Mouse (Mus musculus): ENCODE data around the gene Zbtb7a.
"Not testable (repeated sequence)": the region's sequence is repeated elsewhere in the genome, so short reads cannot be mapped to it uniquely, and the experiment has no call there.

Gene Zbtb7a

DNA sequence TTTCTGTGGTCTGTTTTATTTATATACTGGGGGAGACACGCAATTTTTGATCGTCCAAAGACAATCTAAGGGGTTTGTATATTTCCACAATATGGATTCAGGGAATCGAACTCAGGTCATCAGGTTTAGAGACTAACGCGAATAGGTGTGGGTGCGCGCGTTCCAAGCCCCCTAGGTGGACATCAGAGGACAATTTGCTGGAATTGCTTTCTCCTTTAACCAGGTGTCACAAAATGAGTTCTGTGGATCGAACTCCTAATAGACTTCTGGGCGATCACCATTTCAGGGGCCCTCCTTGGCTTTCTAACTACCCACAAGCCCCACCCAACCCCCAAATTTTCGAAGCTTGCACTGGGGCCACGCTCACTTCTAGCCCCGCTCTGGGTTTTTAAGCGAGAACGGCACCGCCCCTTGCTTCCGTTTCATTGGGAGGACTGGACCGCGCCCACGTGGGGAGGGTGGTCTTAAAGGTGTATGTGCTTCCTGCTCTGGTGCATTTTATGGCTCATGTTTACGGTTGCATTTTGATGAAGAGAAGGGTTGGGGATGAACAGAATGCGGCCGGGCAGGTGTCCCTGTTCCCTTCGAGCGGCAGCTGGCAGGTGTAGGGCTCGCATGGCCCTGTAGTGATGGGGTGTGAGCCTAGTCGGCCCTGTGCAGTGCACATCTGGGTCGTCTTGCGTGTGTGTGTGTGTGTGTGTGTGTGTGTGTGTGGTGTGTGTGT lies 33.7 kb downstream of the Zbtb7a start:
- in situ Hi-C loops (cut with MboI, MseI), result no loop called here

DNA sequence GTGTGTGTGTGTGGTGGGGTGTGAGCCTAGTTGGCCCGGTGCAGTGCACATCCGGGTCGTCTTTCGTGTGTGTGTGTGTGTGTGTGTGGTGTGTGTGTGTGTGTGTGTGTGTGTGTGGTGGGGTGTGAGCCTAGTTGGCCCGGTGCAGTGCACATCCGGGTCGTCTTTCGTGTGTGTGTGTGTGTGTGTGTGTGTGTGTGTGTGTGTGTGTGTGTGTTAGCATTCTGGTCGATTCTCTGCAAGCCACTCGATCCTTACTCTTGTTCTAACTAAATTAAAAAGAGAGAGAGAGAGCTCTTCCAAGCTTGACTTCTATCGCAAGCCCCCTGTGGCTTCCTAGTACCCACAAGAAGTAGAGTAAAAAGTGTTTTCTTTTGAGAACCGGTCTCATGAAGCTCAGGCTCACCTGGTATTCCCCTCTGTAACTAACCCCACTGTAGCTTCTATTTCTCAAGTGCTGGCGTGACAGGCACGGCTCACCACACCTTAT lies 34.4 kb downstream of the Zbtb7a start:
- in situ Hi-C loops (cut with MboI, MseI), result not testable (repeated sequence)

DNA sequence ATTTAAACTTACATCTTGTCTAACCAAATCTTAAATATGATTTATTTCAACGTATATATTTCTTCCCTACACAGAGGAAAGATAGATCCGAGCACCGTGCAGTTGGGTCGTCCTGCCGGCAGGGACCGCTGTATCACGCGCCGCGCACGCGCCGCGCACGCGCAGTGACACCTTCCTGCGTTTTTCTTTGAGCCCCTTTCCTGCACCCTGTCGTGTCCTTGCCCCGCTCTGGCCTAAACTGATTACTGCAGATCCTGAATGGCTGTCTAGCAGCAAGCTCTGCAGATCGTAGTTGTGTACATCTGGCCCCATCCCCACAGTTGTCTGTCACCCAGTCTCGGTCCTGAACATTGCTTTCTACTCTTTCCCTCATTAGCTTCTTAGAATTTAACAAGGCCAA lies 38.1 kb downstream of the Zbtb7a start:
- in situ Hi-C loops (cut with MboI, MseI), result loop anchor here (10.0 kb wide), 1 partner anchor 1318 kb away; the partner anchor contains the start of gene Ptbp1

DNA sequence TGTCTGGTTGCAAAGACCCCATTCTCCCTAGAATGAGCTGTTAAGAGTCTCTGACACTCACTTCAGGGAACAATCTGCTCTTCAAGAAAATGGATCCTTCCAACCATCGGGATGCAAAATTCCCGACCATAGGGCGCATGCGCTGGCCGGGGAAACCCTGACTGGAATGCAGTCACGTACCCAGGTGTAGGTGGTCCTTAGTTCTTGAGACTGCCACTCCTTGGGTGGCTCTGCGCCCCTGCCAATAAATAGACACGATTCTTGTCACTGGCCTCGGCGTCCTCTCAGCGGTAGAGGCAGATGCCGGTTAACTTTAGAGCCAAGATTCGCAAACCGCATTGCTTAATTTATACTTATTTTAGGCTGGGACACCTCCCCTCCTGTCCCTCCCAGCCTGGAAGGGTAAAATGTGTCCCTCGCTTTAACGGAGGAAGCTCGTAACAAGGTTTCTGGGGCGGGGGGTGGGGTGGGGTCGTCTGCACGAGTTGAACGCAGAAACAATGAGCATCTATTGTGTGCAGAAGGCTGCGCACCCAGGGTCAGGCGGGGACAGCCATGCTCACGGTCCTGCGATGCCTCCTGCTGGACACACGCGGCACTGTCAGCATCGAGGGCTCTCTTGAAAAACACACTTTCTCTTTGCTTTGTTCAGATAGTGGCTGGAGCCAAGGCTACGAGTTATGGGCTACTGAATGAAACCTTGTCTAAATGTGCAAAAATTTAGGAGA lies 39.8 kb downstream of the Zbtb7a start:
- in situ Hi-C loops (cut with MboI, MseI), result loop anchor here (5.0 to 10.0 kb wide), 2 partner anchors 37 to 1320 kb away; partner anchors contain the start of genes Ptbp1 and Zbtb7a

DNA sequence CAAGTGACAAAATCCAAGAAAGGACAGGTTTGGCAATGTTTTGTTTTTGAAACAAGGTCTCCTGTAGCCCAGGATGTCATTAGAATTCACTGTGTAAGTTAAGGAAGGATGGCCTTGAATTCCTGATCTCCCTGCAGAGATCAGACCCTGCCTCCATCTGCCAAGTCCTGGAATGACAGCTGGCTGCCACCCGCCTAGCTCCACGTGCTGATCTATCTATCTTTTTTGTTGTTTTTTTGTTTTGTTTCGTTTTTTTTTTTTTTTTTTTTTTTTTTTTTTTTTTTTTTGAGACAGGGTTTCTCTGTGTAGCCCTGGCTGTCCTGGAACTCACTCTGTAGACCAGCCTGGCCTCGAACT lies 40.3 kb downstream of the Zbtb7a start:
- in situ Hi-C loops (cut with MboI, MseI), result loop anchor here (5.0 to 10.0 kb wide), 2 partner anchors 38 to 1321 kb away; partner anchors contain the start of genes Ptbp1 and Zbtb7a

DNA sequence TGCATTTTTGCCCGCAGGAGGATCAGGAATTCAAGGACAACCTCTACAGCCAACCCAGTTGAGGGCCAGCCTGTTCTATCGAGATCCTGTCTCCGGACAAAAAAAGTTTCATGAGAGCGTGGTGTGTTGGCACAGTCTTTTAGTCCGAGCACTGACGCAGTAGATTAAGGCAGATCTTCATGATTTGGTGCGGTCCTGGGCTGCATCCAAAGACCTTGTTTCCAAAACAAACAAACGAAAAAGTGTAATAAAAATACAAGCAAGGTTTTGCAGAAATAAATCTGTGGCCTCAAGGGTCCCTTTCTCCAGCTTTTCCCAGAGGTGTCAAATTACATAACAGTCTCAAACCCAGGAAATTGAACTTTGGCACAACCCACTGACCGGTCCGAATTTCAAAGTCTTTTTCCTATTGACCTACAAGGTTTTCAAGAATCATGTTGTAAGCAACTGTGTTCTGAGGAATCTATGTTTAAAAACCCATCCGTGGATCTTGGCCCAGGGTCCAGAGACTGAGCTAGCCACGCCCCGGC lies 41.0 kb downstream of the Zbtb7a start:
- in situ Hi-C loops (cut with MboI, MseI), result loop anchor here (5.0 to 10.0 kb wide), 2 partner anchors 39 to 1321 kb away; partner anchors contain the start of genes Ptbp1 and Zbtb7a

DNA sequence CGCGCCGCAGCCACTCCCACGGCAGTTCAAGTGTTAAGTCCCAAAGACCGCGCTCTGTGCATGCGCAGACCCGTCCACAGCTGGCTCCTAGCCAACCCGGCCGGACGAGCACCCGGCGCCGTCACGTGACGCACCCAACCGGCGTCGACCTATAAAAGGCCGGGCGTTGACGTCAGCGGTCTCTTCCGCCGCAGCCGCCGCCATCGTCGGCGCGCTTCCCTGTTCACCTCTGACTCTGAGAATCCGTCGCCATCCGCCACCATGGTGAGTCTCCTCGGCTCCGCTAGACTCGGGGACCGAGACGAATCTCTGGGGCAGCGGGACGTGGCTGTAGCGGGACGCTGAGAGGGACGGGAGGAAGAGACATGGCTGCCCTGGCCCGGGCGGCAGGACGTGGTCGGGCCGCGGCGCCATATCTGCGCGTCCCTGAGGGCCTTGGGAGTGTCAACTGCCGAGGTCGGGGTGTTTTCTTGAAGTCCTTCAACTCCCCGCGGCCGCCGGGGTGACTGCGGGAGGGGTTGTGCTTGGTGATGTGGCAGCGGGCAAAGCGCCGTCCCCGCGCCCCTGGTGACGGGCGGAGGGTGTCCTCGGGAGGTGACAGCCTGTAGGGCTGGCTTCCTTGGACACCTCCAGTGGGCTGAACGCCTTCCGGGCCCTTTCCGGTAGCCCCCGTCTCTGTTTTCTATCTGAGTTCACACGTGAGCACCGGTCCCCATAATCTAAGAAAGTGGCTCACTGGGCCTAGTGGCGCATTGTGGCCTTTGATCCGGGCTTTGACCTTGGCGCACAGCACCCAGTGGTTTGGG lies 41.6 kb downstream of the Zbtb7a start, which contains the start of gene Eef2:
Eef2 (plus strand) TSS at position 166 of the 806 bp plus-strand sequence.
- in situ Hi-C loops (cut with MboI, MseI), result loop anchor here (5.0 to 10.0 kb wide), 2 partner anchors 39 to 1322 kb away; partner anchors contain the start of genes Ptbp1 and Zbtb7a

DNA sequence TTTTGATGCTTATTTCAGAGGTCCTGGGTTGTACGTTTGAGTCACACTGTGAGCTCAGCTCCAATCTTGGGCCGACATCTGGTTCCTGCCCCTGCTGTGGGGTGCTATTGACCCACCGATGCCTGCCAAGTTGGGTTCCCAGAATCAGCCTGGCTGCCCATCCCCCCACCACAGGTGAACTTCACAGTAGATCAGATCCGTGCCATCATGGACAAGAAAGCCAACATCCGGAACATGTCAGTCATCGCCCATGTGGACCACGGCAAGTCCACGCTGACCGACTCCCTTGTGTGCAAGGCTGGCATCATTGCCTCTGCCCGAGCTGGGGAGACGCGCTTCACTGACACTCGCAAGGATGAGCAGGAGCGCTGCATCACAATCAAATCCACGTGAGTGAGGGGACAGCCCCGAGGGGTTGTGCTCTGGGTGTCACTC lies 42.5 kb downstream of the Zbtb7a start:
- in situ Hi-C loops (cut with MboI, MseI), result loop anchor here (5.0 to 10.0 kb wide), 2 partner anchors 40 to 1323 kb away; partner anchors contain the start of genes Ptbp1 and Zbtb7a

DNA sequence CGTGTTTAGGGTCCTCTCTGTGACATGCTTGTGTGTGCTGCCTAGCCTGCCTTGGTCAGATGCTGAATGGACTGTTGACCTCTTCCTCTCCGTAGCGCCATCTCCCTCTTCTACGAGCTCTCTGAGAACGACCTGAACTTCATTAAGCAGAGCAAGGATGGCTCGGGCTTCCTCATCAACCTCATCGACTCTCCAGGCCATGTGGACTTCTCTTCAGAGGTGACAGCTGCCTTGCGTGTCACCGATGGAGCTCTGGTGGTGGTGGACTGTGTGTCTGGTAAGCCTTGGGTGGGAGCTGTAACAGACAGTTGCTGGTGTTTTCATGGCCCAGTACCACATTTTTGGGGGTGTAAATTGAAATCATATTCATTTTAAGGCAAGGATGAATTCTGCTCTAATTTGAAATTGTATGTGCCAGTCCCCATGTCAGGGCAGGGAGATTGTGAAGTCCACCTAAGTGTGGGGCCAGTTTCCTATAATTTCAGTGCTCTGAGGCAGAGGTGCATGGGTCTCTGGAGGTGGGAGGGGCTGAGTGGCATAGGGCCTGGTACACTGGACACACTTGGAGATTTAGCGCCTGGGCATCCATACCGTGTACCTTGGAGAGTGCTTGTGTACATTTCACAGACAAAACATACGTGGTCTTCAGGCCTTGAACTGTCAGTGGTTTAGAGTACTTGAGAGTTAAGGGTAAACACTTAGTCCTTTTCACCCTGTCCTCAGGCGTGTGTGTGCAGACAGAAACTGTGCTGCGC lies 43.1 kb downstream of the Zbtb7a start:
- in situ Hi-C loops (cut with MboI, MseI), result loop anchor here (5.0 to 10.0 kb wide), 2 partner anchors 41 to 1323 kb away; partner anchors contain the start of genes Ptbp1 and Zbtb7a

DNA sequence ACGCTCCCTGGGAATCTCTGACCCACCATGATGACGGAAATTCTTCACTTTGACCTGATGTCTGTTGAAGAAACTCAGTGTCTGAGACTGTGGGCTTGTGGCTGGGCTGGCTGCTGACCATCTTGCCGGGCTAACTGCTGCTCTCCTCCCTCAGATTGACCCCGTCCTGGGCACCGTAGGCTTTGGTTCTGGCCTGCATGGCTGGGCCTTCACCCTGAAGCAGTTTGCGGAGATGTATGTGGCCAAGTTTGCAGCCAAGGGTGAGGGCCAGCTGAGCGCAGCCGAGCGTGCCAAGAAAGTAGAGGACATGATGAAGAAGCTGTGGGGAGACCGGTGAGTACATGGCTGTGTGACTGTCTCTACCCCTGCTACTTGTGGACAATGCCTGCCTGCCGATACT lies 43.9 kb downstream of the Zbtb7a start:
- in situ Hi-C loops (cut with MboI, MseI), result loop anchor here (5.0 to 10.0 kb wide), 2 partner anchors 42 to 1324 kb away; partner anchors contain the start of genes Ptbp1 and Zbtb7a

DNA sequence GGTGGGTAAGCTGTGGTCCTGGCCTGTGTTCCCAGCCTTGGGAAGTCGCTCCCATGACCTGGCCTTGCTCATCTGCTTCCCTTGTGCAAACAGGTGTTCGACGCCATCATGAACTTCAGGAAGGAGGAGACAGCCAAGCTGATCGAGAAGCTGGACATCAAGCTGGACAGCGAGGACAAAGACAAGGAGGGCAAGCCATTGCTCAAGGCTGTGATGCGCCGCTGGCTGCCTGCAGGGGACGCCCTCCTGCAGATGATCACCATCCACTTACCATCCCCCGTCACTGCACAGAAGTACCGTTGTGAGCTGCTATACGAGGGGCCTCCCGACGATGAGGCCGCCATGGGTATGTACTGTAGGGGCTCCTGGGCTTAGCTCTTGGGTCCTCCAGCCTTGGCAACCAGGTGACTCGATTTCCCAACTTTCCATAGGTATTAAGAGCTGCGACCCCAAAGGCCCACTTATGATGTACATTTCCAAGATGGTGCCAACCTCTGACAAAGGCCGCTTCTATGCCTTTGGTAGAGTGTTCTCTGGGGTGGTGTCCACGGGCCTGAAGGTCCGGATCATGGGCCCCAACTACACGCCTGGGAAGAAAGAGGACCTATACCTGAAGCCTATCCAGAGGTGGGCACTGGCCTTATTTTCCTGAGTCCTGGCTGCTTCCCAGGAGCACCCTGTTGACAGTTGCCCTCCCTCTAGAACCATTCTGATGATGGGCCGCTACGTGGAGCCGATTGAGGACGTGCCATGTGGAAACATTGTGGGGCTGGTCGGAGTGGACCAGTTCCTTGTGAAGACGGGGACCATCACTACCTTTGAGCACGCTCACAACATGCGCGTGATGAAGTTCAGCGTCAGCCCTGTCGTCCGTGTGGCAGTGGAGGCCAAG lies 44.7 kb downstream of the Zbtb7a start:
- in situ Hi-C loops (cut with MboI, MseI), result loop anchor here (5.0 to 10.0 kb wide), 2 partner anchors 42 to 1325 kb away; partner anchors contain the start of genes Ptbp1 and Zbtb7a

DNA sequence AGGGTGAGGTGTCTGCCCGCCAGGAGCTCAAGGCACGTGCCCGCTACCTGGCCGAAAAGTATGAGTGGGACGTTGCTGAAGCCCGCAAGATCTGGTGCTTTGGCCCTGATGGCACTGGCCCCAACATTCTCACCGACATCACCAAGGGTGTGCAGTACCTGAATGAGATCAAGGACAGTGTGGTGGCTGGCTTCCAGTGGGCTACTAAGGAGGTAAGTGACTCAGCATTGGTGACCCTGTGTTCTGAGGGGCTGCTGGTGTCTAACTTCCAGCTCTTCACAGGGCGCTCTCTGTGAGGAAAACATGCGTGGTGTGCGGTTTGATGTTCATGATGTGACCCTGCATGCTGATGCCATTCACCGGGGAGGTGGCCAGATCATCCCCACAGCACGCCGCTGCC lies 45.9 kb downstream of the Zbtb7a start:
- in situ Hi-C loops (cut with MboI, MseI), result no loop called here

DNA sequence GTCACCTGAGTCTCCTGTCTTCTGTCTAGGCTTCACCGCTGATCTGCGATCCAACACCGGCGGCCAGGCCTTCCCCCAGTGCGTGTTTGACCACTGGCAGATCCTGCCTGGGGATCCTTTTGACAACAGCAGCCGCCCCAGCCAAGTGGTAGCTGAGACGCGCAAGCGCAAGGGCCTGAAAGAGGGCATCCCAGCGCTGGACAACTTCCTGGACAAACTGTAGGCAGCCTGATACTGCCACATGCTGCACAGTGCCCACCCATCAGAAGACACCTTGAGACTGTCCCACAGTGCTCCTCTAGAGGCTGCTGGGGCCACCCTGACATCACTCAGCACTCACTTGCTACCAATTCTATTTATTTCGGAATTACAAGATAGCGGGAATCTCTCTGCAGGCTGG lies 46.8 kb downstream of the Zbtb7a start:
- in situ Hi-C loops (cut with MboI, MseI), result not testable (repeated sequence)

DNA sequence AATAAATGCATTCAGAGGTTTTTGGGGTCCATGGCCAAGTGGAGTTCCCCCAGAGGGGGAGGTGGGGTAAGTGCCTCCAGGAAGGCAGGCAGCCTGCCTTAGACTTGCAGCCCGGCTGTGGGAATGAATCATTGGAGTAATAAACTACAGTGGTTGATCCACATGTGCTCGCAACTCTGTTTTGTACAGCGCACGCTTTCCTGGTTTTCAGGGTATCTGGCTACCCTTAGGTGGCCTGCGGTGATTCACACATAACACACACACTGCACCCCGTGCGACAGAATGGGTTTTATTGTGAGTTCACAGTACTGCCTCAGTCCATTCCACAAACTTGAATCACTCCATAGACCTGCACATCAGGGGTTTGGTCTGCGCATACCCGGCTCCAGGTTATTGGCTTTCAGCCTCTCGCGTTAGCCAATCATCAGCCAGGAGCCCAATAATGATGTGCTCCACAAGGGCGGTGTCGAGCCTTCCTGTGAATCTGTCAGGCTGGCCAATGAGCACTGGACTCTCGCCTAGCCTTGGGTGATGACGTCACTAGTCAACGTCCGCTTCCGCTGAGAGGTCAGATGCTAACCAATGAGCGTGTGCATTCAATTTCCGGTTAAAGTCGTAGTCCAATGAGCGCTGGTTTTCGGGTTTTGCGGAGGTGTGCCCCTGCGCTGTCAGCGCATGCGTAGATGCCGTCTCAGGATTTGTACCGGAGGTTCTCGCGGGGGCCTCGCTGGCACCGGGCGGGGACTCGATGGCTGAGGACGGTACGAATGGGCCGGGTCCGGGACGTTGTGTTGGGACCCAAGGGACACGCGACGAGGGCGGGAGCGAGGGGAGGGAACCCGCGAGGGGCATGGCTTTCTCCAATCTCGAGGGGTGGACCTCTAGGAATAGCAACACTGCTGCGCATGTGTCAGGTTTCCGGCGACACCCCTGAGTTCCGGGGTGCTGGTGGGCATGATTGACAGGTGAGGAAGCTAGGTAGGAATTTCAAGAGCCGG lies 47.6 kb downstream of the Zbtb7a start, which contains the start of gene Dapk3:
Dapk3 (plus strand) TSS at position 670 of the 998 bp plus-strand sequence.
- in situ Hi-C loops (cut with MboI, MseI), result no loop called here

DNA sequence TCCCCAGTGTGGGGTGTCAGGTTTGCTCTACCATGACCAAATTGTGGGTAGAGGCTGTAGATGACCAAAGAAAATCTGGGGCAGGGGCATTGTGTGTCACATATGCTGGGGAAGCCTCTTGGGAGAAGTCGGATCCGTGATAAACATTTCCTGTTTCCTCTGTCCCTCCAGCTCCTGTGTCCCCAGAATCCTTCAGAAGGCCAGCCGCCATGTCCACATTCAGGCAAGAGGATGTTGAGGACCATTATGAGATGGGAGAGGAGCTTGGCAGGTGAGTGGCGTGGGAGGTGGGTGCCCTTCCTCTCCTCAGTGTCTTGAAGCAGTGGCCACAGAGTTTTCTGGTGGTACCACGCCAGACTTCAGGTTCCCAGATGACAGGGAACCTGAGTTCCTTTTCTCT lies 48.8 kb downstream of the Zbtb7a start, which contains the start of gene 4930442H23Rik:
4930442H23Rik (minus strand) TSS at position 45 of the 400 bp plus-strand sequence.
- in situ Hi-C loops (cut with MboI, MseI), result no loop called here

DNA sequence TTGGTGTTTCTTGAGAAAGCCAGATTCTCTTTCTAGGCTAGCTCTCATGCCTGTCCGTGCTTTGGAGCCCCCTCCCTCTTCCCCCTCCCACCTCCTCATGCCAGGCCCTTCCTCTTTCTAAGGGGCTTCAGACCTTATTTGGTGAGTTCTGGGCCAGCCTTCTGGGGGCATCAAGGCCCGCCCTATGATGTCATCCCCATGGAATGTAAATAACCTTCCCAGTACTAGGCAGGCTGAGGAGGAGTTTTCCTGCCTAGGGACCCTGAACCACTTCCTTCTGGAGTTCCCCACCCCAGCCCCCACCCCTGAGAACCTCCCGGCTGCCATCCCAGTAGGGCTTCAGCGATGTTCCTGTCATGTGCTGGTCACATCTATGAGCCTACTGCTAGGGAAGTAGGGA lies 49.7 kb downstream of the Zbtb7a start:
- in situ Hi-C loops (cut with MboI, MseI), result no loop called here

DNA sequence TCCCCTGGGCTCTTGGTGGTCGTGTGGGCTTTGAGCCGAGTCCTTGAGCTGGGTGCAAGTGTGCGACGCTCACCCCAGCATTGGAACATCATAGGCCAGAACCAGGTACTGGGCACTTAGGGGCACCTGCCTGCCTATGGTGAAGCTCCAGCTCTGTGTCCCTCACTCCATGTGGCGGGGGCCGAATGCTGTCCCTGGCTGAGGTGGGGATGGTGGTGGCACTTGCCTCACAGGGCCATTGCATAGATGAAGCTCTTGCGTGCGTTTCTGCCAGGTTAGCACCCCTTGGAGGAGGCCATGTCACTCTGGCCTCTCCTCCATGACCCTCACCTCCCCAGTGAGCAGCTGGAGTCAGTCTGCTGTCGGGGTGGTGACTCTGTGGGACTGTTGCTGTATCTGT lies 52.1 kb downstream of the Zbtb7a start:
- in situ Hi-C loops (cut with MboI, MseI), result no loop called here

DNA sequence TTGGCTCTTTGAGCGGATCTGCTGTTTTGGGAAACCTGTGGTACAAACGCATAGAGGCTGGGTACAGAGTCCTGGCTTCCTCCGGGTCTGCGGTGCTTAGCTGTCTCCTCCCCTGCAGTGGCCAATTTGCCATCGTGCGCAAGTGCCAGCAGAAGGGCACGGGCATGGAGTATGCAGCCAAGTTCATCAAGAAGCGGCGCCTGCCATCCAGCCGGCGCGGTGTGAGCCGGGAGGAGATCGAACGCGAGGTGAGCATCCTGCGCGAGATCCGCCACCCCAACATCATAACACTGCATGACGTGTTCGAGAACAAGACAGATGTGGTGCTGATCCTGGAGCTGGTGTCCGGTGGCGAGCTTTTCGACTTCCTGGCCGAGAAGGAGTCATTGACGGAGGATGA lies 54.8 kb downstream of the Zbtb7a start:
- in situ Hi-C loops (cut with MboI, MseI), result no loop called here

Data from regulatory T cell (primary cell).